ENCODE assay signal across 8 mouse cellular contexts in genomic region chr9:122950643-122951475, GRCm38 (mm10). TPM values are rescaled to one million over a fixed set of nuclear protein-coding genes. Genes with fewer than 3 reads are reported as not detected.
A peak's percentile ranks its signal among the peaks of the same experiment; 100 is the strongest.
DNase-seq lines count a peak whose midpoint lies in the region; ATAC-seq lines count a peak whose summit lies in the region.

Gene 1110059G10Rik (minus strand): TSS chr9:122951000.
Gene Kif15 (plus strand): TSS chr9:122951046.

- H3K36me3 ChIP-seq in hindbrain, embryonic 10.5 days: peaks cover 32% of the 10 kb centered on the region

- peak within 1 kb of the TSS; percentile 88 for H3K4me3 ChIP-seq in hindbrain, embryonic 10.5 days

- under 1% methylated on average over 64 of the region's 64 CpGs for WGBS in hindbrain, embryonic 10.5 days

- ATAC-seq in frontal cortex, adult (ENCODE audit: low TSS enrichment): peak; percentile 96

- no peaks in the 10 kb centered on the region for H3K9me3 ChIP-seq in hindbrain, embryonic 10.5 days

- peak; percentile 95 for DNase-seq in MN1 (ENCODE audit: low spot score)
- peak; percentile 93 for DNase-seq in cerebellum, adult 9-10 months
- DNase-seq in hindbrain, embryonic 10.5 days (ENCODE audit: low spot score): peak; percentile 96
- DNase-seq in layer of hippocampus, postnatal 10 days (ENCODE audit: low spot score in 2 of 2): peak; percentile 97 to 98
- DNase-seq in lung, postnatal 10 days: peak; percentile 94
- DNase-seq in ovary, postnatal 36 days (ENCODE audit: low spot score): peak; percentile 90
- DNase-seq in thymus, postnatal 25 days: peak; percentile 94

- H3K27ac ChIP-seq in hindbrain, embryonic 10.5 days: peak within 1 kb of the TSS; percentile 93

- H3K27me3 ChIP-seq in hindbrain, embryonic 10.5 days (ENCODE audit: insufficient read depth, poor library complexity, severe bottlenecking): no peaks in the 10 kb centered on the region

- peaks cover 25% of the 10 kb centered on the region for H3K4me1 ChIP-seq in hindbrain, embryonic 10.5 days (replicated peaks)

RNA-seq across cellular contexts. Expression of gene 1110059G10Rik, which starts in this region (rescaled TPM):
- 22.7 and 25.0 TPM in 2 replicates for polyA plus RNA-seq in hindbrain, embryonic 10.5 days (2016; fragmentation: Nextera tagmentation; extraction: Ambion mirVana)
- total RNA-seq in layer of hippocampus, postnatal 10 days (2021): 10 to 100 TPM; 18.7 to 22.6 TPM

RNA-seq across cellular contexts. Expression of gene Kif15, which starts in this region (rescaled TPM):
- 59.0 and 97.7 TPM in 2 replicates for polyA plus RNA-seq in hindbrain, embryonic 10.5 days (2016; fragmentation: Nextera tagmentation; extraction: Ambion mirVana)
- total RNA-seq in layer of hippocampus, postnatal 10 days (2021): 1 to 10 TPM; 5.0 to 7.9 TPM

Comparison
In these comparisons a context has a peak if more than half of its experiments do, and no peak if none do; other contexts are left out.
1. Peak in every context shown above with its lines: DNase-seq, ATAC-seq, H3K4me3 ChIP-seq and H3K27ac ChIP-seq.